Comparison of ENCODE assay signal across 12 mouse cellular contexts in genomic region chr11:116617641-116618040, GRCm38 (mm10). TPM values are rescaled to one million over a fixed set of nuclear protein-coding genes. Genes with fewer than 3 reads are reported as not detected.
DNase-seq lines count a peak whose midpoint lies in the region; ATAC-seq lines count a peak whose summit lies in the region.
"Had no signal": no experiment of that assay in that cellular context is flagged by ENCODE, and none has a peak within 500 bp of the region (broad histone marks: within the 10 kb centered on the region; RNA-seq: fewer than 3 reads in every experiment).

No protein-coding gene starts in this region.

- H3K4me2 ChIP-seq in kidney, embryonic 16.5 days (replicated peaks; ENCODE audit: low read depth, low read length): no peak overlapping the region
- H3K4me2 ChIP-seq: heart, embryonic 13.5 days had no signal

- peaks cover 55% of the 10 kb centered on the region for H3K4me1 ChIP-seq in kidney, embryonic 16.5 days (ENCODE audit: insufficient read depth, low read length)

- DNase-seq in adrenal gland, postnatal 14 days: peak; percentile 56
- no peak for DNase-seq in adrenal gland, adult 8-10 months
- peak; percentile 29 for DNase-seq in layer of hippocampus, adult 11-12 months (ENCODE audit: low spot score)
- no peak for DNase-seq in layer of hippocampus, postnatal 14 days (ENCODE audit: low spot score in 2 of 2)
- peak; percentile 44 for DNase-seq in induced T-regulatory cell, adult 2 months (ENCODE audit: low read depth)
- peak; percentile 73 for DNase-seq in lung, postnatal 25 days (ENCODE audit: low spot score)
- DNase-seq: kidney, postnatal 25 days; right cerebral cortex, postnatal 4 days had no signal

- no peak overlapping the region for H3K9ac ChIP-seq in kidney, embryonic 16.5 days (replicated peaks; ENCODE audit: low read length)
- H3K9ac ChIP-seq: heart, embryonic 13.5 days had no signal

- H3K9me3 ChIP-seq in kidney, embryonic 16.5 days (ENCODE audit: low read length): no peaks in the 10 kb centered on the region
- H3K9me3 ChIP-seq: heart, embryonic 13.5 days had no signal

- WGBS in kidney, embryonic 16.5 days: 76% methylated on average over 7 of the region's 7 CpGs

- H3K36me3 ChIP-seq in kidney, embryonic 16.5 days (ENCODE audit: insufficient read depth, low read length): no peaks in the 10 kb centered on the region

- no peak overlapping the region for H3K27ac ChIP-seq in kidney, embryonic 16.5 days (ENCODE audit: low read length)
- H3K27ac ChIP-seq: heart, embryonic 13.5 days had no signal

- ATAC-seq in kidney, embryonic 16.5 days (ENCODE audit: low FRiP score, low TSS enrichment): no peak
- no peak for ATAC-seq in megakaryocyte progenitor cell, adult 5-6 weeks (replicated peaks; ENCODE audit: poor library complexity)

- H3K4me3 ChIP-seq in kidney, embryonic 16.5 days (ENCODE audit: low read length): no peak overlapping the region
- H3K4me3 ChIP-seq: heart, embryonic 13.5 days had no signal

- no peaks in the 10 kb centered on the region for H3K27me3 ChIP-seq in kidney, embryonic 16.5 days (ENCODE audit: insufficient read depth, low read length)
- H3K27me3 ChIP-seq: heart, embryonic 13.5 days had no signal

RNA-seq across cellular contexts. Expression of gene Rhbdf2, which starts 9.2 kb away (rescaled TPM):
- 11.2 and 14.3 TPM in 2 replicates for total RNA-seq in adrenal gland, postnatal 14 days (2021)
- total RNA-seq in adrenal gland, adult 8-10 months (2022): 10 to 100 TPM; 13.3 to 20.5 (median 15.0) TPM
- total RNA-seq in layer of hippocampus, postnatal 14 days (2021): 1 to 10 TPM; 1.6 to 1.7 TPM
- 11.4 and 12.8 TPM in 2 replicates for polyA plus RNA-seq in kidney, embryonic 16.5 days (2015; fragmentation: Nextera tagmentation; extraction: Ambion mirVana)
- total RNA-seq in megakaryocyte progenitor cell, adult 5-6 weeks (2015): 3.7 and 4.9 TPM in 2 replicates
- 2.7 and 3.5 TPM in 2 replicates for total RNA-seq in megakaryocyte progenitor cell, adult 5-6 weeks (2017)

RNA-seq across cellular contexts. Expression of gene Aanat, which starts 31.4 kb away (rescaled TPM):
- total RNA-seq in adrenal gland, postnatal 14 days (2021): not detected in 2 replicates
- not detected for total RNA-seq in adrenal gland, adult 8-10 months (2022)
- under 1 TPM; 0.39 to 0.76 TPM for total RNA-seq in layer of hippocampus, postnatal 14 days (2021)
- polyA plus RNA-seq in kidney, embryonic 16.5 days (2015; fragmentation: Nextera tagmentation; extraction: Ambion mirVana): not detected in 2 replicates
- not detected in 2 replicates for total RNA-seq in megakaryocyte progenitor cell, adult 5-6 weeks (2015)
- total RNA-seq in megakaryocyte progenitor cell, adult 5-6 weeks (2017): not detected in 2 replicates
- total RNA-seq: adrenal gland, postnatal 36 days had no signal
- polyA plus RNA-seq: heart, embryonic 13.5 days had no signal

RNA-seq across cellular contexts. Expression of gene Prcd, which starts 35.7 kb away (rescaled TPM):
- 5.3 and 6.1 TPM in 2 replicates for total RNA-seq in adrenal gland, postnatal 14 days (2021)
- total RNA-seq in adrenal gland, adult 8-10 months (2022): 10 to 100 TPM; 16.6 to 27.2 (median 22.8) TPM
- 1 to 10 TPM; 4.6 to 5.0 TPM for total RNA-seq in layer of hippocampus, postnatal 14 days (2021)
- 1.3 and 1.5 TPM in 2 replicates for polyA plus RNA-seq in kidney, embryonic 16.5 days (2015; fragmentation: Nextera tagmentation; extraction: Ambion mirVana)
- total RNA-seq in megakaryocyte progenitor cell, adult 5-6 weeks (2015): 0.47 TPM in 1 of 2 replicates, not detected in the other
- 0.17 TPM in 1 of 2 replicates, not detected in the other for total RNA-seq in megakaryocyte progenitor cell, adult 5-6 weeks (2017)

RNA-seq across cellular contexts. Expression of gene Ube2o, which starts 36.4 kb away (rescaled TPM):
- total RNA-seq in adrenal gland, postnatal 14 days (2021): 32.0 and 38.5 TPM in 2 replicates
- total RNA-seq in adrenal gland, adult 8-10 months (2022): 10 to 100 TPM; 26.5 to 38.4 (median 33.9) TPM
- 100 to 1,000 TPM; 104 to 108 TPM for total RNA-seq in layer of hippocampus, postnatal 14 days (2021)
- polyA plus RNA-seq in kidney, embryonic 16.5 days (2015; fragmentation: Nextera tagmentation; extraction: Ambion mirVana): 5.8 and 6.4 TPM in 2 replicates
- 5.0 TPM in 2 replicates for total RNA-seq in megakaryocyte progenitor cell, adult 5-6 weeks (2015)
- 6.1 and 6.4 TPM in 2 replicates for total RNA-seq in megakaryocyte progenitor cell, adult 5-6 weeks (2017)

RNA-seq across cellular contexts. Expression of gene Cygb, which starts 36.5 kb away (rescaled TPM):
- total RNA-seq in adrenal gland, postnatal 14 days (2021): 30.9 and 35.0 TPM in 2 replicates
- total RNA-seq in adrenal gland, adult 8-10 months (2022): 10 to 100 TPM; 33.4 to 64.8 (median 48.2) TPM
- 10 to 100 TPM; 48.9 to 52.1 TPM for total RNA-seq in layer of hippocampus, postnatal 14 days (2021)
- 17.0 and 17.5 TPM in 2 replicates for polyA plus RNA-seq in kidney, embryonic 16.5 days (2015; fragmentation: Nextera tagmentation; extraction: Ambion mirVana)
- total RNA-seq in megakaryocyte progenitor cell, adult 5-6 weeks (2015): not detected in 2 replicates
- not detected in 2 replicates for total RNA-seq in megakaryocyte progenitor cell, adult 5-6 weeks (2017)

Comparison
In these comparisons a context has a peak if more than half of its experiments do, and no peak if none do; other contexts are left out.
1. DNase-seq: peak in adrenal gland, postnatal 14 days (single experiment), layer of hippocampus, adult 11-12 months (single experiment), induced T-regulatory cell, adult 2 months (single experiment) and lung, postnatal 25 days (single experiment); none in adrenal gland, adult 8-10 months (single experiment) and layer of hippocampus, postnatal 14 days (0 of 2).